Mouse (Mus musculus) heart, postnatal 25 days (tissue): ENCODE measurements around the gene Loxl1. TPM values are rescaled to one million over a fixed set of nuclear protein-coding genes. Genes with fewer than 3 reads are reported as not detected.

Experiments
- DNase-seq: peaks from one replicate; pipeline ENCODE4 v3.0.0; 2022; ENCODE audit warnings: low spot score
- intact Hi-C: fragments of 180-260 bp; cut with DNase I; formaldehyde crosslinking; loops from one replicate; pipeline ENCODE4 v1.15.1; 2025
- total RNA-seq, 2 experiments: library from RNA; stranded (reverse); gene quantifications; 2 replicates each; pipeline ENCODE4 v1.2.3; 2021

Gene Loxl1
- total RNA-seq, 2 experiments from 2014 or later, result 36.6 to 36.7 TPM

GRCm38 (mm10) chr9:58314682-58315360, 1.8 kb upstream of the Loxl1 start:
- intact Hi-C loops, result loop anchor here (5.0 kb wide), 1 partner anchor 158 kb away; no protein-coding TSS in a partner anchor
- DNase-seq, result peak; percentile 34

GRCm38 (mm10) chr9:58312196-58312943, 616 bp downstream of the Loxl1 start:
- intact Hi-C loops, result loop anchor here (5.0 kb wide), 1 partner anchor 155 kb away; no protein-coding TSS in a partner anchor
- no peak for DNase-seq

- DNase-seq, result no peak
- intact Hi-C loops, result loop anchor here (5.0 kb wide), 1 partner anchor 154 kb away; no protein-coding TSS in a partner anchor
Measured at GRCm38 (mm10) chr9:58311191-58311910, 1.6 kb downstream of the Loxl1 start.

GRCm38 (mm10) chr9:58310043-58310660, 2.8 kb downstream of the Loxl1 start:
- peak; percentile 66 for DNase-seq
- intact Hi-C loops, result loop anchor here (5.0 kb wide), 1 partner anchor 153 kb away; no protein-coding TSS in a partner anchor

- intact Hi-C loops, result no loop called here
- peak; percentile 79 for DNase-seq
Measured at GRCm38 (mm10) chr9:58308395-58308794, 4.6 kb downstream of the Loxl1 start.

- intact Hi-C loops, result no loop called here
- DNase-seq, result peak; percentile 41
Measured at GRCm38 (mm10) chr9:58305686-58306085, 7.3 kb downstream of the Loxl1 start.

GRCm38 (mm10) chr9:58303599-58304271, 9.3 kb downstream of the Loxl1 start:
- intact Hi-C loops, result no loop called here
- DNase-seq, result peak; percentile 55

- no peak for DNase-seq
- intact Hi-C loops, result no loop called here
Measured at GRCm38 (mm10) chr9:58303115-58303514, 9.9 kb downstream of the Loxl1 start.

GRCm38 (mm10) chr9:58299356-58299799, 13.6 kb downstream of the Loxl1 start:
- peak; percentile 41 for DNase-seq
- intact Hi-C loops, result no loop called here

GRCm38 (mm10) chr9:58297961-58298477, 15.0 kb downstream of the Loxl1 start:
- no peak for DNase-seq
- intact Hi-C loops, result no loop called here

GRCm38 (mm10) chr9:58297065-58297464, 15.9 kb downstream of the Loxl1 start:
- intact Hi-C loops, result no loop called here
- no peak for DNase-seq

- intact Hi-C loops, result no loop called here
- DNase-seq, result peak; percentile 67
Measured at GRCm38 (mm10) chr9:58295766-58296361, 17.1 kb downstream of the Loxl1 start.

- intact Hi-C loops, result no loop called here
- DNase-seq, result no peak
Measured at GRCm38 (mm10) chr9:58295345-58295744, 17.6 kb downstream of the Loxl1 start.

GRCm38 (mm10) chr9:58294527-58294926, 18.5 kb downstream of the Loxl1 start:
- no peak for DNase-seq
- intact Hi-C loops, result no loop called here

GRCm38 (mm10) chr9:58289901-58290300, 23.1 kb downstream of the Loxl1 start:
- intact Hi-C loops, result no loop called here
- no peak for DNase-seq

GRCm38 (mm10) chr9:58289090-58289489, 23.9 kb downstream of the Loxl1 start:
- intact Hi-C loops, result no loop called here

GRCm38 (mm10) chr9:58283431-58283830, 29.6 kb downstream of the Loxl1 start:
- DNase-seq, result no peak
- intact Hi-C loops, result loop anchor here (5.0 kb wide), 1 partner anchor 246 kb away; no protein-coding TSS in a partner anchor

More at GRCm38 (mm10) chr9:58289090-58289489, 23.9 kb downstream of the Loxl1 start:
- DNase-seq, result no peak

GRCm38 (mm10) chr9:58281597-58281996, 31.4 kb downstream of the Loxl1 start:
- intact Hi-C loops, result loop anchor here (1.0 to 5.0 kb wide), 3 partner anchors 34 to 244 kb away; no protein-coding TSS in a partner anchor
- no peak for DNase-seq
